Mouse (Mus musculus) lung, postnatal 0 days (tissue): ENCODE results near the gene Hcrtr1.

Source experiments
- CTCF ChIP-seq: IDR thresholded peaks from 2 replicates; pipeline ENCODE4 v1.5.1; 2016; ENCODE audit warnings: antibody characterized with exemption, mild to moderate bottlenecking
- EP300 ChIP-seq: IDR thresholded peaks from 2 replicates; pipeline ENCODE4 v1.6.1; 2016; ENCODE audit warnings: antibody characterized with exemption, mild to moderate bottlenecking, control low read depth

DNA sequence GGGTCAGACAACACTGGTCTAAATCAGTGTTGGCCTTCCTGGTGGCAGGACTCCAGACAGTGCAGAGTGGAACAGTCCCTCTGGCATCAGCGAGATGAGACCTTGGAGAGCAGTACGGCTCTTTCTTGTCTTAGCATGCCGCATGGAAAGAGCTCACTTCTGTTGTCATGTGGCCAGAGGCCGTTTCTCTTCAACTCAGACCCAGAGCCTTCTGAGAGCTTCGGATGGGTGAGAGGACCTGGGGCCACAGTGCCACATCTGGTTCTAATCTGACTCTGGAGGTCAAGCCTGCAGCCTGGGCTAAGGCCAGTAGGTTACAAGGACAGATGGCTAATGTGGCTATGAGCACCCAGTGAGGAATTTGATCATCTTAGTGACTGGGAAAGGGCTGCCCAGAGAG is 13.2 kb downstream of the Hcrtr1 start:
- TF ChIP-seq EP300 (no peak), CTCF (no peak)
